Mouse (Mus musculus) forebrain, postnatal 0 days (tissue): ENCODE measurements around the gene Erc2. TPM values are rescaled to one million over a fixed set of nuclear protein-coding genes. Genes with fewer than 3 reads are reported as not detected.

Source experiments
- ATAC-seq: fragments of 200-750 bp; cut with Nextera tagmentation; 2 replicates; pipeline ENCODE4 v1.8.0; 2017; ENCODE audit warnings: mild to moderate bottlenecking, moderate library complexity
- DNase-seq: peaks from one replicate; pipeline ENCODE4 v3.0.0-alpha.2; 2015
- H3K27ac ChIP-seq: fragments of 300-500 bp; sonication (generic); 2 replicates; pipeline ENCODE4 v1.5.1; 2014; ENCODE audit warnings: low read depth, mild to moderate bottlenecking, antibody characterized with exemption, low read length, moderate library complexity, mixed read lengths
- H3K27me3 ChIP-seq: fragments of 300-500 bp; sonication (generic); 2 replicates; pipeline ENCODE4 v1.6.1; 2014; ENCODE audit warnings: mild to moderate bottlenecking, low read length, mixed read lengths; ENCODE audit not compliant: insufficient read depth
- H3K36me3 ChIP-seq: fragments of 300-500 bp; sonication (generic); 2 replicates; pipeline ENCODE4 v1.6.1; 2014; ENCODE audit warnings: mild to moderate bottlenecking, moderate library complexity; ENCODE audit not compliant: insufficient read depth
- H3K4me1 ChIP-seq: fragments of 300-500 bp; sonication (generic); 2 replicates; pipeline ENCODE4 v1.6.1; 2014; ENCODE audit warnings: antibody characterized with exemption; ENCODE audit not compliant: insufficient read depth
- H3K4me2 ChIP-seq: fragments of 300-500 bp; sonication (generic); 2 replicates; pipeline ENCODE4 v1.6.1; 2014; ENCODE audit warnings: low read depth, mild to moderate bottlenecking, moderate library complexity
- H3K4me3 ChIP-seq: fragments of 300-500 bp; sonication (generic); 2 replicates; pipeline ENCODE4 v1.5.1; 2014; ENCODE audit warnings: low read depth, low read length, mixed read lengths
- H3K9ac ChIP-seq: fragments of 300-500 bp; sonication (generic); 2 replicates; pipeline ENCODE4 v1.6.1; 2014; ENCODE audit warnings: mild to moderate bottlenecking
- H3K9me3 ChIP-seq: fragments of 300-500 bp; sonication (generic); 2 replicates; pipeline ENCODE4 v1.6.1; 2016; ENCODE audit warnings: low read length
- CTCF ChIP-seq: sonication (generic); IDR thresholded peaks from 2 replicates; pipeline ENCODE4 v1.5.1; 2016; ENCODE audit warnings: antibody characterized with exemption, control low read depth, low read depth
- WGBS: fragments of 180-500 bp; shearing (Covaris S2); extraction: QIAGEN DNeasy Blood & Tissue Kit; methylation state at CpG from one replicate; pipeline ENCODE4 v1.1.7; 2014; 5-methylcytosine and 5-hydroxymethylcytosine counted together
- polyA plus RNA-seq: library from polyadenylated mRNA; unstranded; fragments of >200 nt; fragmentation: Nextera tagmentation; extraction: Ambion mirVana; gene quantifications from 2 replicates; pipeline ENCODE4 v1.2.1, GENCODE M21; 2015
- total RNA-seq: library from RNA; depleted of rRNA; stranded (reverse); fragments of >200 nt; gene quantifications from 2 replicates; pipeline ENCODE4 v1.2.3, GENCODE M21; 2014

Erc2 gene
- total and polyA plus RNA-seq, 2 experiments from 2014 or later, result 106 to 117 TPM

DNA sequence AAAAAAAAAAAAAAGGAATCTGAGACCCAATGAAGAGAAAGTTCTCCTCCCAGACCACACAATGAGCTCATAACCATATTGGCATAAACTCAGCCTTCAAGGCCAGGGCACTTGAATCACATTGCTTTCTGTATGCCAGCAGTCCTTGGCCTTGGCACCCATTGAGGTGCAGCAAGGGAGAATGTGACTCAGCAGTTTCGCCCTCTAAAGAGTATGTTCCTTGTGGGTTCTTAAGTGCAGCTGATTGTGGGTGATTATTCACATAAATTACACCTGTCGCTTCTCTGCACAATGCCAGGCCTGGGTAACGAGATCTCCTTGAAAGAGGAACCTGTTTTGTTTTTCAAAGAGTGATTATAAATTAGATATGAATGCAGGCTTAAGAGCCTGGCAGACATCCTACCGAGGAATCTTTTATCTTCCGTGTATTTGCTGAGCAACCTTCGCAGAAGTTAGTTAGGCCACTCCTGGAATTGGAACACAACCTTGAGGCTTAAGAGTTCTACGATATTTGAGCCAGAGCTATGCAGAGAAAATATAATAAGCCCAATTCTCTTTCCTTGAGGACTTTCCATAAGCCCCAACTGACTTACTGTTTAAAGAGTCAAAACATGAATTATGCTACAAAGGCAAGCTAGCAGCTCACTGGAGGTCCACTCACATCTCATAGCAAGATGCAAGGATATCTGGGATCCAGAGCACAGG is 834.3 kb downstream of the Erc2 start:
- H3K4me2 ChIP-seq, result no peak overlapping the region
- H3K36me3 ChIP-seq, result no peaks in the 10 kb centered on the region
- H3K27me3 ChIP-seq, result no peaks in the 10 kb centered on the region
- no peaks in the 10 kb centered on the region for H3K9me3 ChIP-seq
- 44% methylated on average over 7 of the region's 7 CpGs for WGBS
- TF ChIP-seq CTCF, result no peak
- ATAC-seq, result no peak
- no peaks in the 10 kb centered on the region for H3K4me1 ChIP-seq
- H3K27ac ChIP-seq, result no peak overlapping the region
- H3K4me3 ChIP-seq, result no peak overlapping the region
- H3K9ac ChIP-seq, result no peak overlapping the region
- no peak for DNase-seq

DNA sequence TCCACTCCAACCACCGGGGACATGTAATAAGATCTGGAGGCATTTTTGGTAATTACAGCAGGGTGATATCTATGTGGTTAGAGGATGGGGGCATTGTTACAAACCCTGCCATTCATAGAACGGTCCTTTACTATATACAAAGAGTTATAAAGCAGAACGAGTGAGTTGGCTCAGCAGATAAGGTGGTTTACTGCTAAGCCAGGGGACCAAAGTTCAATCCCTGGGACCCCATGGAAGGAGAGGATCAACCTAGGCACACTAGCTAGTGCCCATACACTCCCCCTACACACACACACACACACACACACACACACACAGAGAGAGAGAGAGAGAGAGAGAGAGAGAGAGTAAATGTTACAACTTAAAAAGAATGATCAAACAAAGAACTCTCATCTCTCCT is 835.2 kb downstream of the Erc2 start:
- DNase-seq (no peak), ATAC-seq (no peak)
- H3K4me1 ChIP-seq, result no peaks in the 10 kb centered on the region
- WGBS, result 74% methylated on average over 3 of the region's 3 CpGs
- H3K4me3 ChIP-seq, result no peak overlapping the region
- no peaks in the 10 kb centered on the region for H3K36me3 ChIP-seq
- no peak overlapping the region for H3K4me2 ChIP-seq
- no peak overlapping the region for H3K27ac ChIP-seq
- TF ChIP-seq CTCF, result no peak
- no peaks in the 10 kb centered on the region for H3K27me3 ChIP-seq
- H3K9ac ChIP-seq, result no peak overlapping the region
- no peaks in the 10 kb centered on the region for H3K9me3 ChIP-seq

DNA sequence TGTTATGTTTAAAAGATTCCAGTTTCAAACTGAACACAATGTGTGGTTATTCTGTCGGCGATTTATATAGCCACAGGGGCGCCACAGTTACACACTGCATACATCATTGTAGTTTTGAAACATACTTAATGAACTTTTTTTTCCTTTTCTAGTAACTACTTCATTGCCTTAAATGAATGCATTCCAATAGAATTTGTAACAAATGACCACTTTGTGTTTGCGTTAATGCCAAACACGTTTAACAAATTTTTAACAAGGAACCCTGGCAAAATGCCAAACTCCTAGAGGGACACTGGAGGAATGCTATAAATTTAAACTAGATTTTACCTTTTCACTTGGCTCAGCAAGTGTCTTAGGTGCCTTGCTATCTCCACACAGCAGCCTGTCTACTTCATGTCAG is 845.7 kb downstream of the Erc2 start:
- Histone ChIP-seq H3K4me3 (no peak overlapping the region), H3K4me1 (no peaks in the 10 kb centered on the region), H3K36me3 (no peaks in the 10 kb centered on the region), H3K4me2 (no peak overlapping the region), H3K9me3 (no peaks in the 10 kb centered on the region), H3K9ac (no peak overlapping the region), H3K27me3 (no peaks in the 10 kb centered on the region; the same call in 1 of the 2 replicates), H3K27ac (no peak overlapping the region)
- no peak for TF ChIP-seq CTCF
- DNase-seq (no peak), ATAC-seq (no peak)
- 17% methylated on average over 5 of the region's 5 CpGs for WGBS

DNA sequence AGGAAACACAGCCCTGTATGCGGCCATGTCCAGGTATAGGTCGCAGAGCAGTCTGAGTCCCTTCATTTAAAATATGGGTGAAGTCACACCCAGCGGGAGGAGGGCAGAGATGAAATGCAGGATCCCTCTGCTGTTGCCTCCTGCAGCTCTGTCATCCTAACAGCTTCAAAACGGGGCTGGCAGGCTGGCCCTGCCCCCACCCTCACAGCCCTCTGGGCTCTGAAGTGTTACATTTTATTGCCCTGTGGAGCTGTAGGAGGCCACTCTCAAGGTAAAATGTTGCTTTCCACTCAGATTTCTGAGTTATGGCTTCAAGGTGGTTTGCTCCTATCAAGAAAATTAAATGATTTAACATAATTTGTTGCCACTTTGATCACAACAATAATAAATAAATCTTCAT is 847.5 kb downstream of the Erc2 start:
- 0 out of 2 replicates have a peak, but pooled peaks cover 1% of the 10 kb centered on the region for H3K4me1 ChIP-seq
- no peak overlapping the region for H3K4me2 ChIP-seq
- H3K4me3 ChIP-seq, result no peak overlapping the region
- no peaks in the 10 kb centered on the region for H3K9me3 ChIP-seq
- H3K27me3 ChIP-seq, result no peaks in the 10 kb centered on the region; the same call in 1 of the 2 replicates
- H3K9ac ChIP-seq, result no peak overlapping the region
- 52% methylated on average over 4 of the region's 4 CpGs for WGBS
- ATAC-seq (no peak), DNase-seq (no peak)
- TF ChIP-seq CTCF, result no peak
- H3K36me3 ChIP-seq, result no peaks in the 10 kb centered on the region
- no peak overlapping the region for H3K27ac ChIP-seq

DNA sequence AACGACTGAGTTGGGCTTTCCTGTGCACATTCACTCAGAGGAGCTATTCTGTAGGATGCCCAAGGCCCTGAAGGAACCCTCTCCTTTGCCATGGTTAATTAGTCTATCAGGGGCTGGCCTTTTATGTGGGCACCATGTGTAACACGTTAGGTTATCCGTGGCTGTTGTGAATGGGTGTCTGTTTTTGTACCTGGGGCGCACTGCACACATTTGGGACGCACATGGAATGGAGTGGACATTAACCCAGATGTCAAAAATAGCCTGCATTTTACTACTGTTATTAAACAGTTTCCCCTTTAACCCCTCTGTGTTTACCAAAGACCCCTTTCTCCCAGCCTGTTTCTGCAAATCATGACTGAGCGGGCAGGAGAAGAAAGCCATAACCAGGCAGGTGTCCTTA is 848.0 kb downstream of the Erc2 start:
- TF ChIP-seq CTCF, result no peak
- peaks cover 7% of the 10 kb centered on the region; the same call in 1 of the 2 replicates for H3K4me1 ChIP-seq
- no peak overlapping the region for H3K27ac ChIP-seq
- no peaks in the 10 kb centered on the region for H3K9me3 ChIP-seq
- no peak for DNase-seq
- no peaks in the 10 kb centered on the region for H3K36me3 ChIP-seq
- 68% methylated on average over 6 of the region's 6 CpGs for WGBS
- no peaks in the 10 kb centered on the region; the same call in 1 of the 2 replicates for H3K27me3 ChIP-seq
- ATAC-seq, result no peak
- H3K4me3 ChIP-seq, result no peak overlapping the region
- H3K4me2 ChIP-seq, result no peak overlapping the region
- no peak overlapping the region for H3K9ac ChIP-seq

- no peak for TF ChIP-seq CTCF
- DNase-seq (peak; percentile 72), ATAC-seq (peak; percentile 94)
- no peak overlapping the region for H3K4me3 ChIP-seq
- H3K9ac ChIP-seq, result no peak overlapping the region
- peak overlapping the region; percentile 45 for H3K27ac ChIP-seq
- H3K4me2 ChIP-seq, result no peak overlapping the region
- H3K4me1 ChIP-seq, result peaks cover 12% of the 10 kb centered on the region; the same call in 1 of the 2 replicates
- WGBS, result 11% methylated on average over 3 of the region's 3 CpGs
- no peaks in the 10 kb centered on the region for H3K9me3 ChIP-seq
- H3K27me3 ChIP-seq, result no peaks in the 10 kb centered on the region; the same call in 1 of the 2 replicates
- H3K36me3 ChIP-seq, result peaks cover 3% of the 10 kb centered on the region; the same call in 1 of the 2 replicates
Measured at GRCm38 (mm10) chr14:28475012-28475411, 852.8 kb downstream of the Erc2 start.

DNA sequence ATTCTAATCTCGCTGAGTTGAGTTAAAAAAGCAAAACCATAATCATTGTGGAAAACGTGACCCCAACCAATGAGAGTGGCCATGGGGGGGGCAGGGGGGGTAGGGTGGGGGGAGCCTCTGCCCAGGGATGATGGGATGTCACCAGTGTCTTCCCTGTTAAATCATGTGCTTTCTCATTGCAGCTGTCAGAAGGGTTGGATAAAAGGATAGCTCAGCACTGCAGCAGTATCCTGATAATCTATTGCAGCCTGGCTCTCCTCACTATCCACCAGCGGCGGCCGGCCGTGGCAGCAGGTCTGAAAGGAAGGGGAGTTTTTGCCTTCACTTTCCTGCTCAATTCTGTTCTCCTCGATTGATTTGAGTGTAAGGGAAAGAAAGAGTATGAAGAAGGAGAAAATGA is 853.2 kb downstream of the Erc2 start:
- H3K9ac ChIP-seq, result no peak overlapping the region
- H3K4me2 ChIP-seq, result peak overlapping the region; percentile 0; the same call in 1 of the 2 replicates

More for the DNA sequence above, 853.2 kb downstream of the Erc2 start:
- 15% methylated on average over 7 of the region's 7 CpGs for WGBS
- ATAC-seq, result peak; percentile 79
- Histone ChIP-seq H3K27me3 (no peaks in the 10 kb centered on the region; the same call in 1 of the 2 replicates), H3K36me3 (peaks cover 3% of the 10 kb centered on the region; the same call in 1 of the 2 replicates), H3K4me1 (peaks cover 12% of the 10 kb centered on the region; the same call in 1 of the 2 replicates), H3K9me3 (no peaks in the 10 kb centered on the region), H3K4me3 (no peak overlapping the region), H3K27ac (peak overlapping the region; percentile 45; the same call in 1 of the 2 replicates)
- TF ChIP-seq CTCF, result no peak
- no peak for DNase-seq
